Comparison of ENCODE assay signal across 13 mouse cellular contexts in genomic region chr13:20211780-20212179, GRCm38 (mm10).
"Had no signal": no experiment of that assay in that cellular context is flagged by ENCODE, and none has a peak within 500 bp of the region (broad histone marks: within the 10 kb centered on the region; RNA-seq: fewer than 3 reads in every experiment).

No protein-coding gene starts in this region.

- ATAC-seq: intestine, embryonic 16.5 days; midbrain, embryonic 15.5 days had no signal

- H3K4me3 ChIP-seq: left cerebral cortex, adult 2 months; limb, embryonic 10.5 days; liver, embryonic 15.5 days; midbrain, embryonic 15.5 days; neural tube, embryonic 13.5 days had no signal

- H3K9me3 ChIP-seq: limb, embryonic 10.5 days; liver, embryonic 15.5 days; midbrain, embryonic 15.5 days; neural tube, embryonic 13.5 days had no signal

- H3K27ac ChIP-seq: left cerebral cortex, adult 2 months; limb, embryonic 10.5 days; liver, embryonic 15.5 days; midbrain, embryonic 15.5 days; neural tube, embryonic 13.5 days had no signal

- H3K9ac ChIP-seq: liver, embryonic 15.5 days; midbrain, embryonic 15.5 days; neural tube, embryonic 13.5 days had no signal

- H3K4me2 ChIP-seq: liver, embryonic 11.5 days; liver, embryonic 15.5 days; midbrain, embryonic 15.5 days; neural tube, embryonic 13.5 days had no signal

- H3K36me3 ChIP-seq: limb, embryonic 10.5 days; liver, embryonic 15.5 days; midbrain, embryonic 15.5 days; neural tube, embryonic 13.5 days had no signal

- H3K27me3 ChIP-seq: liver, embryonic 15.5 days; midbrain, embryonic 15.5 days; neural tube, embryonic 13.5 days had no signal

- DNase-seq: kidney, adult 8-10 months; kidney, postnatal 25 days; retina, postnatal 1 day; right cerebral cortex, postnatal 4 days; spleen, adult 18-20 months; thymus, postnatal 36 days had no signal

- H3K4me1 ChIP-seq: limb, embryonic 10.5 days; liver, embryonic 15.5 days; midbrain, embryonic 15.5 days; neural tube, embryonic 13.5 days had no signal
